Mouse (Mus musculus): ENCODE data around the gene Nkap.
"Not testable (repeated sequence)": the region's sequence is repeated elsewhere in the genome, so short reads cannot be mapped to it uniquely, and the experiment has no call there.

DNA sequence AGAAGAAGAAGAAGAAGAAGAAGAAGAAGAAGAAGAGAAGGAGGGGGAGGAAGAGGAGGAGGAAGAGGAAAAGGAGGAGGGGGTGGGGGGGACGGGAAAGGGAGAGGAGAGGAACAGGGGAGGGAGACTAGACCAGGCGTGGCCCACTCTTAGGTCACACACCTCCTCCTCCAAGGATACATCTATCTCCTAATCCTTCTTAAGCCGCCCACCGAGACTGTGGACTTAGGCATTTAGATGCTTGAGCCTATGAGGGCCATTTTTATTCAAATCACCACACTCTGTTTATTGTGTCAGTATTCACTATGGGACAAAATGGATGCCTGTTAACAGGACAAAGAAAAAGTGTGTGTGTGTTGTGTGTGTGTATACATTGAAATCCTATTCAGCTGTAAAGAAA is 17.9 kb downstream of the Nkap start:
- TF ChIP-seq CTCF (IDR thresholded peaks at IDR 0.05; ENCODE audit: low read depth, low read length); POLR2A (IDR thresholded peaks at IDR 0.05; ENCODE audit: extremely low read depth, insufficient read depth, low read length): not testable (repeated sequence)
